Mouse (Mus musculus) forebrain, embryonic 10.5 days (tissue): ENCODE data around the gene 1700020D05Rik. TPM values are rescaled to one million over a fixed set of nuclear protein-coding genes. Genes with fewer than 3 reads are reported as not detected.

Source experiments
- DNase-seq: peaks from one replicate; pipeline ENCODE4 v3.0.0-alpha.2; 2017; ENCODE audit warnings: low spot score; ENCODE audit errors: extremely low spot score
- H3K27ac ChIP-seq: fragments of 300-500 bp; sonication (generic); 2 replicates; pipeline ENCODE4 v1.5.1; 2016; ENCODE audit warnings: mild to moderate bottlenecking
- H3K27me3 ChIP-seq: fragments of 300-500 bp; sonication (generic); 2 replicates; pipeline ENCODE4 v1.6.1; 2016; ENCODE audit warnings: mild to moderate bottlenecking; ENCODE audit not compliant: poor library complexity, severe bottlenecking
- H3K36me3 ChIP-seq: fragments of 300-500 bp; sonication (generic); replicated peaks from 2 replicates; pipeline ENCODE4 v1.6.1; 2016; ENCODE audit warnings: mild to moderate bottlenecking, moderate library complexity
- H3K4me1 ChIP-seq: fragments of 300-500 bp; sonication (generic); 2 replicates; pipeline ENCODE4 v1.6.1; 2016
- H3K4me3 ChIP-seq: fragments of 300-500 bp; sonication (generic); 2 replicates; pipeline ENCODE4 v1.5.1; 2016; ENCODE audit warnings: mild to moderate bottlenecking, moderate library complexity
- H3K9me3 ChIP-seq: fragments of 300-500 bp; sonication (generic); 2 replicates; pipeline ENCODE4 v1.6.1; 2016; ENCODE audit warnings: mild to moderate bottlenecking, moderate library complexity
- WGBS: fragments of 180-500 bp; shearing (Covaris S2); methylation state at CpG from one replicate; pipeline ENCODE4 v1.1.7; 2016; 5-methylcytosine and 5-hydroxymethylcytosine counted together
- polyA plus RNA-seq: library from polyadenylated mRNA; unstranded; fragments of >200 nt; fragmentation: Nextera tagmentation; extraction: Ambion mirVana; gene quantifications from 2 replicates; pipeline ENCODE4 v1.2.1, GENCODE M21; 2016

The 1700020D05Rik gene
- polyA plus RNA-seq, 1 experiment from 2014 or later = not detected

DNA sequence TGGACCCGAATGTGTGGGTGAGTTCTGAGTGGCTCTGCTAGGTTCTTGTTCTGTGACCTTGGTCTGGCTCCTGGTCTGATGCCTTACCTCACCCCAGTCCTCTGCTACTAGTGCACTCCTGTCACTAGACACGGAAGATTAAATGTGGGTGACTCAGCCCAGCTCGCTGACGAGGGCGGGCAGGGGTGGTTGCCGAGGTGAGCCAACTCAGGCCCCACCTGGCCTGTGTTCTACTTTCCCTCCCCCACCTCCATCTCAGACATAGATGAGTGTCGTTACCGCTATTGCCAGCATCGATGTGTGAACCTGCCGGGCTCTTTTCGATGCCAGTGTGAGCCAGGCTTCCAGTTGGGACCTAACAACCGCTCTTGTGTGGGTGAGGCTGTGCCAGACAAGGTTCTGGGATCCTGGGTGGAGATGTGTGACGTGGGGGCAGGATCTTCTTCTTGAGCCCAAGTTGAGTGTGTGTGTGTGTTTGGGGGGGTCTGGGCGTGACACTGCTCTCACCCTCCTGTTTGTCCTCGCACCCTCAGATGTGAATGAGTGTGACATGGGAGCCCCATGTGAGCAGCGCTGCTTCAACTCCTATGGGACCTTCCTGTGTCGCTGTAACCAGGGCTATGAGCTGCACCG lies 25.8 kb downstream of the 1700020D05Rik start:
- H3K36me3 ChIP-seq = peaks cover 58% of the 10 kb centered on the region
- peaks cover 17% of the 10 kb centered on the region for H3K27me3 ChIP-seq
- no peak for DNase-seq
- WGBS = 93% methylated on average over 18 of the region's 18 CpGs
- H3K27ac ChIP-seq = no peak overlapping the region
- peaks cover 28% of the 10 kb centered on the region for H3K4me1 ChIP-seq
- H3K4me3 ChIP-seq = no peak overlapping the region
- H3K9me3 ChIP-seq = no peaks in the 10 kb centered on the region

GRCm38 (mm10) chr19:5477004-5477667 lies 26.5 kb downstream of the 1700020D05Rik start:
- Histone ChIP-seq H3K4me1 (peaks cover 28% of the 10 kb centered on the region), H3K36me3 (peaks cover 51% of the 10 kb centered on the region), H3K27me3 (peaks cover 17% of the 10 kb centered on the region), H3K27ac (no peak overlapping the region), H3K9me3 (no peaks in the 10 kb centered on the region), H3K4me3 (no peak overlapping the region)
- DNase-seq = no peak
- WGBS = 87% methylated on average over 10 of the region's 10 CpGs

DNA sequence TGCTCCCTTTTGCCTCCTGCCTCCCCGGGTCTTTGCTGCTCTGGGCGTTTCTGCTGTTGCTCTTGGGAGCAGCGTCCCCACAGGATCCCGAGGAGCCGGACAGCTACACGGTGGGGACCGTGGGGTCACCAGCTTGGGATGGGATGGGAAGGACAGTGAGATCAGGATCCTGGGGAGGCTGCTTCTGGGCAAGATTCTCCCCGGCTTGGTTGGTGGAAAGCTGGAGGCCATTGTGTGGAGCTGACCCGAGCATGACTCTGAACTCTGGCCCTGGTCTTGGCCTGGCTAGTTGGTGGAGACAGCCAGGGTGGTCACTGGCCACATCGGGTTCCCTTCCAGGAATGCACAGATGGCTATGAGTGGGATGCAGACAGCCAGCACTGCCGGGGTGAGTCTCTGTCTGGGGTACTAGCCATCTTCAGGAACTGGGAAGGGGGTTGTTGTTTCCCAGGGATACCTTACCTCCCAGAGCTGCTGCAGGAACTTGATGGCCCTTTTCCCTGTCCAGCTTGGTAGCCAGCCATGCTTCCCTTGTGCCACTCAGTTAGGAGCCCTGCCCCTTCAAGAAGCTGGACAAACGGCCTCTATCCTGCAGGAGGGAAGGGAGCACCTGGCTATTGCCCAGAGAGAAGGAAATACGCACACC lies 28.4 kb downstream of the 1700020D05Rik start:
- Histone ChIP-seq H3K4me3 (peak overlapping the region; percentile 72), H3K4me1 (peaks cover 28% of the 10 kb centered on the region), H3K9me3 (no peaks in the 10 kb centered on the region), H3K27ac (peak overlapping the region; percentile 90), H3K36me3 (peaks cover 32% of the 10 kb centered on the region), H3K27me3 (peaks cover 17% of the 10 kb centered on the region)
- DNase-seq = no peak
- 26% methylated on average over 13 of the region's 13 CpGs for WGBS

DNA sequence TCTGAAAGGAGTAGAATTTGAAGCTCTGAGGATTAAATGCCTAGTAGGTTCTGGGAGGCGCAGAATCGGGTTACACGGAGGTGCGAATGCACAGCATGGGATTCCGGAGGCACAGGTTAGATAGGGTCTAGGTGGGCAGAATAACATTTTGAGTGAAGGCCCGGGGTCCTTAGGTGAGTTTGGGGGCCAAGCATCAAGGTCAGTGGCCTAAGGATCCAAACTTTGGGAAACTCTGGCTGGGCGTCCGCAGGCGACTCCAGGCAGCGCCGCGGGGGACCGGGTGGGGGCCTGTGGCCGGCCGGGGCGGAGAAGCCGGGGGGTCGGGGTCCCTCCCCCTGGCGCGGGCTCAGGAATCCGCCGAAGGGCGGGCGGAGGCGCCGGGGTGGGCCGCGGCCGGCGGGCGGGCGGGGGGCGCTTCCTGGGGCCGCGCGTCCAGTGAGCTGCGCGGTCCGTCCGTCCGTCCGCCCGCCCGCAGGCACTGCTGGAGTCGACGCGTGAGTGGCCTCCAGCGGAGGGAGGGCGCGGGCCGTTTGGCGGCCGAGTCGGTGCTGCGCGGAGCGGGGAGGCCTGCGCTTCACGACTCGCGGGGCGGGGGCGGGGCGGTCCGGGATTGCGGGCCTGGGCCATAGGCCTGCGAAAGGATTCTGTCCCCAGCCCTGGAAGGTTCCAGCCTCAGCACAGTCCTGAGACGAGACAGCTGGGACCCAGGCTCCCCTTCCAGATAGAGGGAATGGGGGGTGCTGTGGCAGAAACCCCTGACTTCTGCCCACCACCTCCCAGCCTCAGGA lies 29.1 kb downstream of the 1700020D05Rik start:
- Histone ChIP-seq H3K4me1 (peaks cover 28% of the 10 kb centered on the region), H3K9me3 (no peaks in the 10 kb centered on the region), H3K36me3 (peaks cover 25% of the 10 kb centered on the region), H3K27ac (peak overlapping the region; percentile 90), H3K4me3 (peak overlapping the region; percentile 72), H3K27me3 (peaks cover 17% of the 10 kb centered on the region)
- WGBS = 1% methylated on average over 51 of the region's 68 CpGs
- peak; percentile 49 for DNase-seq

DNA sequence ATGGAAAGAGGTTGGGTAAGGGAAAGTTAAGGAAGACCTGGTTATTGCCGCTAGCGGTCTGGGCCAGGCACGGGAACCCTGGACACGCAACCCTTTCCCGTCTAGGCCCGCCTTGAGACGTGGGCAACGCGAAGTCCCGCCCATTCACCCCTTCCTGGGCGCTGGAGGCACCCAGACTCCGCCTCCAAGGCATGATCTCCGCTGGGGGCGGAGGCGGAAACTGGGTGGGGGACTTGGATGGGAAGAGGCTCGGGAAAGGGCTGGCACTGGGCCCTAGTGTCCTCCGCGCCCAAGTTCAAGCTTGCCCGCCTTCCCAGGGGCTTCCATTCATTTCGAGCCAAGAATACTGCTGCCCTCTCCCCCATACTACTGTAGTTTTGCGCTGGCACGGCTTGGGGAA lies 29.9 kb downstream of the 1700020D05Rik start, which contains the start of gene Efemp2:
TSS of gene Efemp2 (plus strand) at position 235 of the 400 bp plus-strand sequence.
- DNase-seq = peak; percentile 67
- peak within 1 kb of the TSS; percentile 90 for H3K27ac ChIP-seq
- H3K36me3 ChIP-seq = peaks cover 18% of the 10 kb centered on the region
- no peaks in the 10 kb centered on the region for H3K9me3 ChIP-seq
- peaks cover 28% of the 10 kb centered on the region for H3K4me1 ChIP-seq
- H3K27me3 ChIP-seq = peaks cover 17% of the 10 kb centered on the region
- H3K4me3 ChIP-seq = peak within 1 kb of the TSS; percentile 72
- 2% methylated on average over 22 of the region's 22 CpGs for WGBS

DNA sequence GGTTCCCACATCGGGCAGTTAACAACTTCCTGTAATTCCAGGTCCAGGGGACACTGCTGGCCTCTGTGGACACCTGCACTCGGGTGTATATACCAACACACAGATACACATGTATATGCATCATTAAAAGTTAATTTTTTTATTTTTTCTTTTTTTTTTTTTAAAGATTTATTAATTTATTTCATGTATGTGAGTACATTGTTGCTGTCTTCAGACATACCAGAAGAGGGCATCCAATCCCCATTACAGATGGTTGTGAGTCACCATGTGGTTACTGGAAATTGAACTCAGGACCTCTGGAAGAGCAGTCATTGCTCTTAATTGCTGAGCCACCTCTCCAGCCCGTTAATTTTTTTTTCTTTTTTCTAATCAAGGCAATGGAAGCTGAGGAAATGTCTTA lies 30.7 kb downstream of the 1700020D05Rik start:
- peaks cover 11% of the 10 kb centered on the region for H3K36me3 ChIP-seq
- WGBS = 77% methylated on average over 3 of the region's 3 CpGs
- no peak overlapping the region; the same call in 1 of the 2 replicates for H3K4me3 ChIP-seq
- H3K9me3 ChIP-seq = no peaks in the 10 kb centered on the region
- H3K27me3 ChIP-seq = peaks cover 17% of the 10 kb centered on the region
- peaks cover 28% of the 10 kb centered on the region for H3K4me1 ChIP-seq
- DNase-seq = no peak
- no peak overlapping the region for H3K27ac ChIP-seq

DNA sequence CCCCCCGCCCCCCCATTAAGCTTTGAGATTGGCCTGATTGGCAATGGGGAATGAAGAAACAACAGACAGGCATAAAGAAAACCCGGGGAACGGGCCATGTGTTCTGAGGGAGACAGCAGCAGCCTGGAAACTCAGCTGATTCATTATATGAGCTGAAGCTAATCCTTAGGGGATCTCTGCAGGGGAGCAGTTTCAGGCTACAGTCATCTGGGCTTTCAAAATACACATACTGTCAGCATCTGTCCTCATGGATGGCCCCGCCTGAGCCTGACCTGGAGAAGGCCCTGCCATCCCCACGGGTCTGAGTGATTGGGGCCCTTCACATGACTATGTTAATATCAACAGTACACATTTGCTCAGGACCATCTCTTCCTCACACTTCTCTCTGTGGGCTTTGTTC lies 31.7 kb downstream of the 1700020D05Rik start:
- 60% methylated on average over 5 of the region's 5 CpGs for WGBS
- H3K4me3 ChIP-seq = no peak overlapping the region
- peaks cover 17% of the 10 kb centered on the region for H3K27me3 ChIP-seq
- H3K4me1 ChIP-seq = peaks cover 28% of the 10 kb centered on the region
- H3K36me3 ChIP-seq = peaks cover 15% of the 10 kb centered on the region
- H3K9me3 ChIP-seq = no peaks in the 10 kb centered on the region
- DNase-seq = no peak
- no peak overlapping the region for H3K27ac ChIP-seq

- Histone ChIP-seq H3K27me3 (peaks cover 4% of the 10 kb centered on the region; the same call in 1 of the 2 replicates), H3K4me1 (peaks cover 11% of the 10 kb centered on the region), H3K36me3 (peaks cover 46% of the 10 kb centered on the region), H3K27ac (no peak within 1 kb of the TSS), H3K4me3 (no peak within 1 kb of the TSS), H3K9me3 (no peaks in the 10 kb centered on the region)
- DNase-seq = no peak
- WGBS = 68% methylated on average over 5 of the region's 5 CpGs
Observed at GRCm38 (mm10) chr19:5468374-5468773, 35.2 kb downstream of the 1700020D05Rik start, which contains the start of gene Ctsw. TSS of gene Ctsw (minus strand) at chr19:5468507.

- Histone ChIP-seq H3K36me3 (peaks cover 60% of the 10 kb centered on the region), H3K27ac (no peak overlapping the region), H3K4me1 (peaks cover 10% of the 10 kb centered on the region), H3K4me3 (no peak overlapping the region), H3K9me3 (no peaks in the 10 kb centered on the region), H3K27me3 (no peaks in the 10 kb centered on the region)
- WGBS = 89% methylated on average over 6 of the region's 6 CpGs
- no peak for DNase-seq
Observed at GRCm38 (mm10) chr19:5466916-5467500, 36.6 kb downstream of the 1700020D05Rik start.

DNA sequence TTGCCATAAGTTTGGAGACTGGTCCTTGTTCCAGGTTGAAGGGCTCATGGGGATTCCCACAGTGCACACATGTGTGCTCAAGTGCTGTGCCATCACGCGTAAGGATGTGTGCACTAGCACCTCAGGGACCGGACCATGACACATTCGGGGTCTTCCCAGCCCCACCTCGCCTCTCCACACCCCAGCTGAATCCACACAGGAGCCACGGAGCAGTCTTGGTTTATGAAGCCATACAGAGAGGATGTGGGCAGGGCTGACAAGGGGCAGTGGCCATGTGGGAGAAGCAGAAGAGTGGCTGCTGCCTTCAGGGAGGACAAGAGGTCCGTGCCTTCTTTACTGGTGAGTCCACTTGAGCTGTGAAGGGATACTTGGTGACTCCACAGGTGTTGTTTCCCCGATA lies 38.5 kb downstream of the 1700020D05Rik start:
- Histone ChIP-seq H3K36me3 (peaks cover 61% of the 10 kb centered on the region), H3K27me3 (no peaks in the 10 kb centered on the region), H3K27ac (no peak overlapping the region), H3K4me3 (no peak overlapping the region; the same call in 1 of the 2 replicates), H3K4me1 (peaks cover 23% of the 10 kb centered on the region), H3K9me3 (no peaks in the 10 kb centered on the region)
- WGBS = 96% methylated on average over 8 of the region's 8 CpGs
- DNase-seq = no peak

DNA sequence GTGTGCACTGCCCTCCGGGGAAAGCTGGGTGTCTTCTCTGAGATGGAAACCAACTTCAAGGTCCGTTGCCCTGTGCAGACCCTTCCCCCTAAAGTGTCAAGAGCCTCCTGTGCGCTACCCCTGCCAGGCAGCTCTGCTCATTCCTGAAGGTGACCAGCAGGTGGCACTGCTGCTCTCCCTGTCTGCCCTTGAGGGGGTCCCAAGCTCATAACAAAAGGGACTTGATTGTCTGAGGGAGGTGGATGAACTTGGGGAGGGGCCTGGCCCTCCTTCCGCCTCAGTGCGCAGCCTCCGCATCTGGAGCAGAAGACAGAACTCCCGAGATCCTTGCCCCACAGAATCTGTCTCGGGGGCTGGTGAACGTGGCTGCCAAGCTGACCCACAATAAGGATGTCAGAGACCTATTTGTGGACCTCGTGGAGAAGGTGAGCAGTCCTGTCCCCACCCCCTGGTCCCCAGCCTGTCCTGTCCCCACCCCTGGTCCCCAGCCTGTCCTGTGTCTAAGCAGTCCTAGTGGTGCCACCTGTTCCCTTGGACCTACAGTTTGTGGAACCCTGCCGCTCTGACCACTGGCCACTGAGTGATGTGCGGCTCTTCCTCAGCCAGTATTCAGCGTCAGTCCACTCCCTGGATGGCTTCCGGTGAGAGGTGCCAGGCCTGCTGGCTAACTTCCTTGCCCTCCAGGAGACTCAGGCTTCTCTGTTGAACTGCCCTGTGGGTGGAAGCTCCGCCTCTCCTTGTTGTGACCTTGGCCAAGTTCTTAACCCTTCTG lies 39.6 kb downstream of the 1700020D05Rik start:
- H3K36me3 ChIP-seq = peaks cover 61% of the 10 kb centered on the region
- H3K27me3 ChIP-seq = peaks cover 9% of the 10 kb centered on the region
- WGBS = 63% methylated on average over 15 of the region's 15 CpGs
- no peaks in the 10 kb centered on the region for H3K9me3 ChIP-seq
- peaks cover 26% of the 10 kb centered on the region for H3K4me1 ChIP-seq
- peak; percentile 74 for DNase-seq
- peak overlapping the region; percentile 31 for H3K4me3 ChIP-seq
- peak overlapping the region; percentile 78 for H3K27ac ChIP-seq
